Mouse (Mus musculus): ENCODE results near the gene Gast. TPM values are rescaled to one million over a fixed set of nuclear protein-coding genes. Genes with fewer than 3 reads are reported as not detected.

The Gast gene
- polyA plus RNA-seq, 2 experiments: 0.36 to 0.47 TPM

GRCm38 (mm10) chr11:100292884-100293283 lies 41.3 kb upstream of the Gast start:
- Histone ChIP-seq H3K4me2 (replicated peaks; ENCODE audit: low read depth, low read length, severe bottlenecking) (no peak overlapping the region), H3K4me1 (ENCODE audit: control insufficient read depth, insufficient read depth, low read length) (0 out of 2 replicates have a peak, but pooled peaks cover 4% of the 10 kb centered on the region)
- DNase-seq (ENCODE audit: low spot score): no peak

DNA sequence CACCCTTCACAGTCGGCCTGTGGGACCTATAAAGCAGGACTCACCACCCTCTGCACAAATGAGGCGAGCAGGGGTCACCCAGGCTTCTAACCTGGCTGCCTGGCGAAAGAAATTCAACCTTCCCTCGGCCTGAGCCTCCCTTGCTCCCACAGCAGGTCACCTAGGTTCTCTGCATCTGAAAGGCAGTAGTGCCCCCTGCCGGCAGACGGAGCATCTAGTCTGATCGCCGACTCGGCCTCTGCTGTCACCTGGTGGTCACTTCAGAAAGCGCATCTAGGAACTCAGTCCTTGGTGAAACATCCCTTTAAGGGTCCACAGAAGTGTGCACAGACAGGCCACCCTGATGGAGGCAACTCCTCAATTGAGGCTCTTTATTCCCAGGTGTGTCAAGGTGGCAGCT lies 38.9 kb upstream of the Gast start:
- Histone ChIP-seq H3K4me1 (ENCODE audit: control insufficient read depth, insufficient read depth, low read length) (0 out of 2 replicates have a peak, but pooled peaks cover 4% of the 10 kb centered on the region), H3K9me3 (ENCODE audit: control insufficient read depth, low read length) (no peaks in the 10 kb centered on the region), H3K27ac (replicated peaks; ENCODE audit: low read depth, low read length) (no peak overlapping the region), H3K9ac (ENCODE audit: low read depth, low read length, severe bottlenecking) (no peak overlapping the region), H3K4me2 (replicated peaks; ENCODE audit: low read depth, low read length, severe bottlenecking) (no peak overlapping the region), H3K4me3 (replicated peaks; ENCODE audit: low read length) (no peak overlapping the region), H3K27me3 (ENCODE audit: control insufficient read depth, insufficient read depth, low read length) (no peaks in the 10 kb centered on the region), H3K36me3 (ENCODE audit: control insufficient read depth, insufficient read depth, low read length) (no peaks in the 10 kb centered on the region)
- 8% methylated on average over 10 of the region's 10 CpGs for WGBS
- DNase-seq (ENCODE audit: low spot score): peak; percentile 81
- peak; percentile 41; the same call in 1 of the 2 replicates for ATAC-seq (ENCODE audit: low FRiP score, low read depth)
- no peak for TF ChIP-seq POLR2A (IDR thresholded peaks at IDR 0.05; ENCODE audit: borderline replicate concordance, extremely low read depth, insufficient read depth, insufficient read length)

More at GRCm38 (mm10) chr11:100292884-100293283, 41.3 kb upstream of the Gast start:
- H3K9me3 ChIP-seq (ENCODE audit: control insufficient read depth, low read length): no peaks in the 10 kb centered on the region
- TF ChIP-seq POLR2A (IDR thresholded peaks at IDR 0.05; ENCODE audit: borderline replicate concordance, extremely low read depth, insufficient read depth, insufficient read length): no peak
- no peak overlapping the region for H3K27ac ChIP-seq (replicated peaks; ENCODE audit: low read depth, low read length)
- no peaks in the 10 kb centered on the region for H3K36me3 ChIP-seq (ENCODE audit: control insufficient read depth, insufficient read depth, low read length)
- ATAC-seq (ENCODE audit: low FRiP score, low read depth): no peak
- H3K4me3 ChIP-seq (replicated peaks; ENCODE audit: low read length): no peak overlapping the region
- H3K27me3 ChIP-seq (ENCODE audit: control insufficient read depth, insufficient read depth, low read length): no peaks in the 10 kb centered on the region
- 47% methylated on average over 6 of the region's 6 CpGs for WGBS
- no peak overlapping the region for H3K9ac ChIP-seq (ENCODE audit: low read depth, low read length, severe bottlenecking)

- Histone ChIP-seq H3K4me2 (replicated peaks; ENCODE audit: low read depth, low read length, severe bottlenecking) (peak overlapping the region; percentile 28; the same call in 1 of the 2 replicates), H3K4me3 (replicated peaks; ENCODE audit: low read length) (0 out of 2 replicates have a peak overlapping the region, but pooled peaks have one; percentile 7), H3K4me1 (ENCODE audit: control insufficient read depth, insufficient read depth, low read length) (no peaks in the 10 kb centered on the region), H3K9me3 (ENCODE audit: control insufficient read depth, low read length) (no peaks in the 10 kb centered on the region), H3K27me3 (ENCODE audit: control insufficient read depth, insufficient read depth, low read length) (no peaks in the 10 kb centered on the region), H3K27ac (replicated peaks; ENCODE audit: low read depth, low read length) (no peak overlapping the region), H3K36me3 (ENCODE audit: control insufficient read depth, insufficient read depth, low read length) (no peaks in the 10 kb centered on the region), H3K9ac (ENCODE audit: low read depth, low read length, severe bottlenecking) (no peak overlapping the region)
- no peak for TF ChIP-seq POLR2A (IDR thresholded peaks at IDR 0.05; ENCODE audit: borderline replicate concordance, extremely low read depth, insufficient read depth, insufficient read length)
- DNase-seq (ENCODE audit: low spot score): no peak
- no peak; the same call in 1 of the 2 replicates for ATAC-seq (ENCODE audit: low FRiP score, low read depth)
- WGBS: 29% methylated on average over 5 of the region's 5 CpGs
Measured at GRCm38 (mm10) chr11:100297801-100298200, 36.4 kb upstream of the Gast start.

- DNase-seq (ENCODE audit: low spot score) (peak; percentile 68), ATAC-seq (ENCODE audit: low FRiP score, low read depth) (peak; percentile 27; the same call in 1 of the 2 replicates)
- 0 out of 2 replicates have a peak overlapping the region, but pooled peaks have one; percentile 7 for H3K4me3 ChIP-seq (replicated peaks; ENCODE audit: low read length)
- no peaks in the 10 kb centered on the region for H3K36me3 ChIP-seq (ENCODE audit: control insufficient read depth, insufficient read depth, low read length)
- no peaks in the 10 kb centered on the region for H3K4me1 ChIP-seq (ENCODE audit: control insufficient read depth, insufficient read depth, low read length)
- no peak overlapping the region for H3K9ac ChIP-seq (ENCODE audit: low read depth, low read length, severe bottlenecking)
- WGBS: 20% methylated on average over 18 of the region's 18 CpGs
- H3K27ac ChIP-seq (replicated peaks; ENCODE audit: low read depth, low read length): no peak overlapping the region
- H3K27me3 ChIP-seq (ENCODE audit: control insufficient read depth, insufficient read depth, low read length): no peaks in the 10 kb centered on the region
- TF ChIP-seq POLR2A (IDR thresholded peaks at IDR 0.05; ENCODE audit: borderline replicate concordance, extremely low read depth, insufficient read depth, insufficient read length): no peak
- H3K9me3 ChIP-seq (ENCODE audit: control insufficient read depth, low read length): no peaks in the 10 kb centered on the region
- H3K4me2 ChIP-seq (replicated peaks; ENCODE audit: low read depth, low read length, severe bottlenecking): peak overlapping the region; percentile 28
Measured at GRCm38 (mm10) chr11:100298274-100299036, 35.8 kb upstream of the Gast start.

DNA sequence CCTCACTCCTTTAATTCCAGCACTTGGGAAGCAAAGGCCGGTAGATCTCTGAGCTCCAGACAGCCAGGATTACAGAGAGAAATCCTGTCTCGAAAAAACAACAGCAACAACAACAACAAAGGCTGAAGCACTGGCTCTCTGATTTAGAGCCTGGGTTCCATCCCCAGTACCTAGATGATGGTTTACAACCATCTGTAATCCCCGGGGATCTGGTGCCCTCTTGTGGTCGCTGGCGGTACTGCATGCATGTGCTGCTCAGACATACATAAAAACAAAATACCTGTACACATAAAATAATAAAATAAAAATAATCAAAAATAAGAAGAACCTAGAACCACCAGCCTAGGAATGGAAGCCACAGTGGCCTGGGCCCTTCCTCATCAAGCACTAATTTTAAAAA lies 33.9 kb upstream of the Gast start:
- Histone ChIP-seq H3K27ac (replicated peaks; ENCODE audit: low read depth, low read length) (no peak overlapping the region), H3K4me1 (ENCODE audit: control insufficient read depth, insufficient read depth, low read length) (no peaks in the 10 kb centered on the region), H3K27me3 (ENCODE audit: control insufficient read depth, insufficient read depth, low read length) (no peaks in the 10 kb centered on the region), H3K9me3 (ENCODE audit: control insufficient read depth, low read length) (no peaks in the 10 kb centered on the region), H3K36me3 (ENCODE audit: control insufficient read depth, insufficient read depth, low read length) (no peaks in the 10 kb centered on the region), H3K4me3 (replicated peaks; ENCODE audit: low read length) (no peak overlapping the region), H3K9ac (ENCODE audit: low read depth, low read length, severe bottlenecking) (no peak overlapping the region), H3K4me2 (replicated peaks; ENCODE audit: low read depth, low read length, severe bottlenecking) (no peak overlapping the region)
- DNase-seq (ENCODE audit: low spot score): peak; percentile 72
- WGBS: 12% methylated on average over 5 of the region's 5 CpGs
- no peak; the same call in 1 of the 2 replicates for ATAC-seq (ENCODE audit: low FRiP score, low read depth)
- no peak for TF ChIP-seq POLR2A (IDR thresholded peaks at IDR 0.05; ENCODE audit: borderline replicate concordance, extremely low read depth, insufficient read depth, insufficient read length)
